ENCODE assay signal across 30 mouse cellular contexts in genomic region chr9:54855638-54856037, GRCm38 (mm10). TPM values are rescaled to one million over a fixed set of nuclear protein-coding genes. Genes with fewer than 3 reads are reported as not detected.
A peak's percentile ranks its signal among the peaks of the same experiment; 100 is the strongest.
DNase-seq lines count a peak whose midpoint lies in the region; ATAC-seq and TF ChIP-seq lines count a peak whose summit lies in the region.
"Had no signal": no experiment of that assay in that cellular context is flagged by ENCODE, and none has a peak within 500 bp of the region (broad histone marks: within the 10 kb centered on the region; RNA-seq: fewer than 3 reads in every experiment).

No protein-coding gene starts in this region.

- H3K4me3 ChIP-seq in lung, postnatal 0 days (ENCODE audit: low read depth, low read length), result no peak overlapping the region
- H3K4me3 ChIP-seq: embryonic facial prominence, embryonic 12.5 days; forebrain, embryonic 15.5 days; gastrocnemius, adult 2 months; heart, adult 2 months; heart, embryonic 12.5 days; layer of hippocampus, adult 2 months; left cerebral cortex, adult 2 months; limb, embryonic 12.5 days; midbrain, embryonic 15.5 days; neural tube, embryonic 15.5 days had no signal

- no peak overlapping the region for H3K4me2 ChIP-seq in lung, postnatal 0 days (replicated peaks; ENCODE audit: low read depth, low read length)
- H3K4me2 ChIP-seq: embryonic facial prominence, embryonic 12.5 days; forebrain, embryonic 15.5 days; heart, embryonic 12.5 days; limb, embryonic 12.5 days; liver, embryonic 11.5 days; midbrain, embryonic 15.5 days; neural tube, embryonic 15.5 days had no signal

- no peak overlapping the region for H3K9ac ChIP-seq in lung, postnatal 0 days (replicated peaks; ENCODE audit: low read depth)
- H3K9ac ChIP-seq: embryonic facial prominence, embryonic 12.5 days; forebrain, embryonic 15.5 days; heart, embryonic 12.5 days; limb, embryonic 12.5 days; liver, postnatal 0 days; midbrain, embryonic 15.5 days; neural tube, embryonic 15.5 days had no signal

- no peaks in the 10 kb centered on the region for H3K9me3 ChIP-seq in lung, postnatal 0 days (ENCODE audit: low read length)
- H3K9me3 ChIP-seq: embryonic facial prominence, embryonic 12.5 days; forebrain, embryonic 15.5 days; heart, embryonic 12.5 days; limb, embryonic 12.5 days; midbrain, embryonic 15.5 days; neural tube, embryonic 15.5 days had no signal

- H3K4me1 ChIP-seq in lung, postnatal 0 days (ENCODE audit: insufficient read depth, low read depth, low read length), result no peaks in the 10 kb centered on the region
- H3K4me1 ChIP-seq: embryonic facial prominence, embryonic 12.5 days; forebrain, embryonic 15.5 days; midbrain, embryonic 15.5 days; neural tube, embryonic 15.5 days had no signal

- H3K36me3 ChIP-seq in lung, postnatal 0 days (ENCODE audit: insufficient read depth, low read length), result no peaks in the 10 kb centered on the region
- H3K36me3 ChIP-seq: embryonic facial prominence, embryonic 12.5 days; forebrain, embryonic 15.5 days; heart, embryonic 12.5 days; limb, embryonic 12.5 days; midbrain, embryonic 15.5 days; neural tube, embryonic 15.5 days had no signal

- TF ChIP-seq EP300 in lung, postnatal 0 days (IDR thresholded peaks at IDR 0.05), result 0 out of 2 replicates have a peak, but pooled peaks have one; percentile 14

- no peak for TF ChIP-seq CTCF in lung, postnatal 0 days (IDR thresholded peaks at IDR 0.05)

- no peaks in the 10 kb centered on the region for H3K27me3 ChIP-seq in lung, postnatal 0 days (replicated peaks; ENCODE audit: insufficient read depth, low read length)
- H3K27me3 ChIP-seq: embryonic facial prominence, embryonic 12.5 days; forebrain, embryonic 15.5 days; heart, embryonic 12.5 days; limb, embryonic 12.5 days; midbrain, embryonic 15.5 days; neural tube, embryonic 15.5 days had no signal

- no peak; the same call in 1 of the 2 replicates for ATAC-seq in lung, postnatal 0 days
- no peak for ATAC-seq in CD4-positive, CD25-positive, alpha-beta regulatory T cell, adult 4 months
- ATAC-seq: forebrain, embryonic 15.5 days; liver, postnatal 0 days; midbrain, embryonic 15.5 days had no signal

- DNase-seq in embryo, embryonic 11 days, result peak; percentile 18
- no peak for DNase-seq in embryo, embryonic 10.5 days (ENCODE audit: low spot score)
- no peak for DNase-seq in lung, postnatal 0 days (ENCODE audit: low spot score)
- no peak for DNase-seq in lung, postnatal 25 days (ENCODE audit: low spot score)
- DNase-seq in ZHBTc4 (ENCODE audit: low read depth, low spot score), result peak; percentile 72
- no peak for DNase-seq in right cerebral cortex, adult 2 months (ENCODE audit: low spot score in 2 of 2)
- DNase-seq in adrenal gland, postnatal 10 days, result no peak
- DNase-seq: cerebellum, adult 2 months; cerebellum, postnatal 25 days; gastrocnemius, adult 2 months; gastrocnemius, postnatal 36 days; heart, adult 2 months; kidney, adult 2 months; kidney, postnatal 36 days; liver, postnatal 0 days; lung, postnatal 10 days; right cerebral cortex, postnatal 25 days; spleen, adult 18-20 months; thymus, adult 2 months; thymus, postnatal 36 days had no signal

- 31% methylated on average over 6 of the region's 6 CpGs for WGBS in lung, postnatal 0 days

- no peak overlapping the region for H3K27ac ChIP-seq in lung, postnatal 0 days (ENCODE audit: low read length)
- H3K27ac ChIP-seq: embryonic facial prominence, embryonic 12.5 days; forebrain, embryonic 15.5 days; gastrocnemius, adult 2 months; heart, adult 2 months; layer of hippocampus, adult 2 months; left cerebral cortex, adult 2 months; limb, embryonic 12.5 days; midbrain, embryonic 15.5 days; neural tube, embryonic 15.5 days had no signal

RNA-seq across cellular contexts. Expression of gene Ireb2, which starts 8.0 kb away (rescaled TPM):
- polyA plus RNA-seq in lung, postnatal 0 days (2015; fragmentation: Nextera tagmentation; extraction: Ambion mirVana), result 13.6 and 16.6 TPM in 2 replicates
- total RNA-seq in adrenal gland, postnatal 10 days (2021), result 10 to 100 TPM; 49.1 to 52.0 TPM
- 10 to 100 TPM; 20.1 to 23.1 TPM for polyA plus RNA-seq in CD4-positive, CD25-positive, alpha-beta regulatory T cell, adult 4 months (2017; shearing (Covaris generic))

Comparison
In these comparisons a context has a peak if more than half of its experiments do, and no peak if none do; other contexts are left out.
1. DNase-seq: peak in embryo, embryonic 11 days (single experiment) and ZHBTc4 (single experiment); none in embryo, embryonic 10.5 days (single experiment), lung, postnatal 0 days (single experiment), lung, postnatal 25 days (single experiment), right cerebral cortex, adult 2 months (0 of 2) and adrenal gland, postnatal 10 days (single experiment).